Mouse (Mus musculus) spleen, adult 12 weeks (tissue): ENCODE measurements around the gene Ube2n.
"Not testable (repeated sequence)": the region's sequence is repeated elsewhere in the genome, so short reads cannot be mapped to it uniquely, and the experiment has no call there.

Source experiments
- DNase-seq: peaks from one replicate; pipeline ENCODE4 v3.0.0; 2022; ENCODE audit warnings: low spot score

Ube2n gene

GRCm38 (mm10) chr10:95525871-95526270, 10.9 kb downstream of the Ube2n start:
- DNase-seq = no peak

DNA sequence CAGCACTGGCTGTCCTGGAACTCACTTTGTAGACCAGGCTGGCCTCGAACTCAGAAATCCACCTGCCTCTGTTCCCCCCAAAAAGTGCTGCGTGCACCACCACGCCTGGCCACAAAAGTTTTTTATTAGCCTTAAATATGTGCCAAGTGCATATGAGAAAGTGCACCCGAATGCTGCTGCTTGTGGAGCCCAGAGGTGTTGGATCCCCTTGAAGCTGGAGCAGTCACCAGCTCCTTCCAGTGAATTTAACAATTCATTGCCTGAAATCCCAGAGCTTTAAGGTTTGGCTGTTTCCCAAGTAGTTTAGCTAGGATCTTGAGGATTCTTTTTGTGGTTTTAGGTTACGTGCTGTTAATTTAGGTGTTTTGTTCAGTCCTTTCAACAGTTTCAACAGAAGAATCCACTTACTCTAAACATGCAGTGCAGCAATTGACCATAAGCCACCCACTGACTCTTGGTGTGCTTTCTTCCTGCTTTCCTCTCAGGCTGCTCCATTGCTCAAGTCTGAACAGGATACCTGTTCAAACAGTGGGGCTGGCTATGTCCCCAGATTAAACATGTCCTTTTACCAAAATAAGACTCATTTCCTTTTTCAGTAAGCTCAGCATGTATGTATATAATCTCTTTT, 11.7 kb downstream of the Ube2n start:
- no peak for DNase-seq

GRCm38 (mm10) chr10:95530551-95531121, 15.7 kb downstream of the Ube2n start:
- no peak for DNase-seq

GRCm38 (mm10) chr10:95532916-95533315, 18.0 kb downstream of the Ube2n start:
- DNase-seq = no peak

GRCm38 (mm10) chr10:95533382-95533781, 18.4 kb downstream of the Ube2n start:
- no peak for DNase-seq

- no peak for DNase-seq
Observed at GRCm38 (mm10) chr10:95535399-95536221, 20.7 kb downstream of the Ube2n start.

- DNase-seq = no peak
Observed at GRCm38 (mm10) chr10:95536222-95536541, 21.2 kb downstream of the Ube2n start.

GRCm38 (mm10) chr10:95539260-95539659, 24.3 kb downstream of the Ube2n start:
- no peak for DNase-seq

- no peak for DNase-seq
Observed at GRCm38 (mm10) chr10:95539841-95540240, 24.9 kb downstream of the Ube2n start.

- DNase-seq = no peak
Observed at GRCm38 (mm10) chr10:95542916-95543315, 28.0 kb downstream of the Ube2n start.

- no peak for DNase-seq
Observed at GRCm38 (mm10) chr10:95543377-95543776, 28.4 kb downstream of the Ube2n start.

GRCm38 (mm10) chr10:95544004-95544403, 29.1 kb downstream of the Ube2n start:
- DNase-seq = no peak

GRCm38 (mm10) chr10:95544651-95545050, 29.7 kb downstream of the Ube2n start:
- DNase-seq = no peak

DNA sequence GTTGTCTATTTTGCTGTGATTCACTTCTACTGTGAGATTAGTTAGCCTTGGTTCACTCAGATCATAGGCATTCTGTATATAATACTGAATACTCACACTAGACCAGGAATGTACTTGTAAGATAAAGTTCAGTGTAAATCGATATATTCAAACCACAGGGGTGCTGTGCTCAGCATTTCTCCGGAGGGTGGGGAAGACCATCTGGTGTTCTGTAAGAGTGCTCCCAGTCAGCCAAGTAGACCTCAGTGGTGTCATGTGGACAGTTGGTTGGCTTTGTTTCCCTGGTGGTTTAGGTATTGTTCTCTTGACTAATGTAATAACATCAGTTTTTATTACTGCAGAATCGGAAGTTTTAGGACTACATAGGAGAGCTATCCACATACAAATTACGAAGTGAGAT, 30.1 kb downstream of the Ube2n start:
- DNase-seq = no peak

- DNase-seq = no peak
Observed at GRCm38 (mm10) chr10:95546178-95546577, 31.2 kb downstream of the Ube2n start.

- no peak for DNase-seq
Observed at GRCm38 (mm10) chr10:95548154-95548826, 33.3 kb downstream of the Ube2n start.

GRCm38 (mm10) chr10:95549080-95549479, 34.1 kb downstream of the Ube2n start:
- not testable (repeated sequence) for DNase-seq

GRCm38 (mm10) chr10:95550506-95550905, 35.6 kb downstream of the Ube2n start:
- no peak for DNase-seq

- DNase-seq = no peak
Observed at GRCm38 (mm10) chr10:95551752-95552151, 36.8 kb downstream of the Ube2n start.

DNA sequence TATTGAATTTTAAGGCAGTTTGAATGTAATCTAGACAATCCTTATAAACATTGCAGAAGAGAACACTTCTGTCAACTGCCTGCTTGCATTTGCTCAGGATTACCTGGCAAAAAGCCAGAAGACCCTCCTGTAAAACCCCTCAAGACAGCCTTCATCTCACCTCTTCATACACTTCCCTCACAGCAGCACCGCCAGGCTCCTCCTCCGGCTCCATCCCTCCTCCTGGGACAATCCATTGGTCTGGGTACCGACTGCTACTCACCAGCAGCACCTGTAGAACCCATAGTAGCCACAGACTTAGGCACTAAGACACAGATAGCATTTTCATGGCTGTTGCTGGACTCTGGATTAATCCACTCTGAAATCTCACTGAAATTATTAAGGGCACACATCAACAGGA, 37.4 kb downstream of the Ube2n start:
- DNase-seq = no peak

DNA sequence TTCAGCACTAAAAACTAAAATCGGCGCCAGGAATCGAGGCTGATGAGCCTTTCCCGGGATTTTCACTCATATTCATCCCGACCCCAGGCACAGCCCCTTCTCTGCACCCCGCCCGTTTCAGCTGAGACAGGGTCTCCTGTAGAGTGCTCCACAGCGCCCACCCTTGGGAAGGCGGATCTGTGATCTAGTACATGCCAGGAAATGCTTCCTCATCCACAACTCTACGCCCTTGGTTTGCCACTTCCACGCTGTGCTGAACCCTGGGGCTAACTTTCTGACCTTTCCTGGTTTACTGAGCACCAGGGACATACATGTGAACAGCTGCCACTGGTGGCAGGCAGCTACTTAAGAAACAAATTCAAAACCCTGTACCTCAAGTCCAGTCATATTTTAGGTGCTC, 40.9 kb downstream of the Ube2n start:
- DNase-seq = no peak

DNA sequence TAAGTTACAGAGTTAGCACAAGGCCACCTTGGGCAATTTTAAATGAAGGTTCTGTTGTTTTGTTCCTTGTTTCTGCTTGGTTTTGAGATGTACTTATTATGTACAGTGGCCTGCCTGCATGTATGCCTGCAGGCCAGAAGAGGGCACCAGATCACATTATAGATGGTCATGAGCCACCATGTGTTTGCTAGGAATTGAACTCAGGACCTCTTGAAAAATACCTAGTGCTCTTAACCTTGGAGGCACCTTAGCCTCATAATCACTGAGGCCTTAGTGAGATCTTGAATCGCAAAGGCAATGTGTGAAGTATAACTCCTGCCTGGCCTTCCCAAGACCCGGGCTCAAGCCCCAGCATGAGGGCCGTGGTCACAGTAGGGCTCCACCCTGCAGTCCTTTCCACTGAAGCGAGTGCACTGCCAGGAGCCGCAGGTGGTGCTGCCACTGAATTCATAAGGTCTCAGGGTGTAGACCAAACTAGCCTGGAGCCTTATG, 42.4 kb downstream of the Ube2n start:
- no peak for DNase-seq

GRCm38 (mm10) chr10:95559426-95559825, 44.5 kb downstream of the Ube2n start:
- DNase-seq = no peak
